ENCODE assay signal across 9 mouse cellular contexts in the genomic region with DNA sequence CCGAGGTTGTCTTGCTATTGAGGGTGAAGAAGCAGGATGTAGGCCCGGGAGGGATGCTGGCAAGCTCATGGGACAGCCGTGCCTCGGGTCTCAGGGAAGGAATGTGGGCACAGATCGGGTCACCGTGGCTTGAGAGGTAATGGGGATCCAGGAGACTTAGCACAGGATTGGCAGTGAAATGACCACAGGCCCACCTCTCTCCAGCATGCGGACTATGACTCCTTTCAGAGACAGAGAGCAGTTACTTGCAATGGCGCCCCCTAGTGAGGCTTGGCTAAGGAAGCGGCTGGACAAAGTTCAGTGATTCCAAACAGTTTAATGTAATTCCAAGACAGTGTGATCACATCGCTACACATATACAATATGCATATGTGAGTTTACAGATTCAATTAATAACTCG. TPM values are rescaled to one million over a fixed set of nuclear protein-coding genes. Genes with fewer than 3 reads are reported as not detected.
DNase-seq lines count a peak whose midpoint lies in the region; ATAC-seq and TF ChIP-seq lines count a peak whose summit lies in the region.
"Had no signal": no experiment of that assay in that cellular context is flagged by ENCODE, and none has a peak within 500 bp of the region (broad histone marks: within the 10 kb centered on the region; RNA-seq: fewer than 3 reads in every experiment).

No protein-coding gene starts in this region.

- no peak overlapping the region for H3ac ChIP-seq in C2C12 (ENCODE audit: control insufficient read depth, insufficient read length, low read depth)

- no peaks in the 10 kb centered on the region for H3K79me3 ChIP-seq in C2C12 (ENCODE audit: low read depth)

- TF ChIP-seq CTCF in kidney, postnatal 0 days (IDR thresholded peaks at IDR 0.05; ENCODE audit: low read depth): peak; percentile 66
- TF ChIP-seq CTCF in C2C12 (IDR thresholded peaks at IDR 0.05; ENCODE audit: control insufficient read depth, insufficient read depth, insufficient read length): peak; percentile 4
- peak; percentile 48; the same call in 1 of the 2 replicates for TF ChIP-seq CTCF in olfactory bulb, adult 2 months (IDR thresholded peaks at IDR 0.05; ENCODE audit: insufficient read depth, low read depth, low read length)

- no peak for TF ChIP-seq POLR2A in olfactory bulb, adult 2 months (IDR thresholded peaks at IDR 0.05; ENCODE audit: insufficient read depth, low read depth, low read length)

- H3K4me3 ChIP-seq in kidney, postnatal 0 days (replicated peaks; ENCODE audit: low read depth, low read length): no peak overlapping the region
- no peak overlapping the region for H3K4me3 ChIP-seq in kidney, embryonic 14.5 days (ENCODE audit: low read length)
- no peak overlapping the region for H3K4me3 ChIP-seq in C2C12 (ENCODE audit: insufficient read depth, poor library complexity, severe bottlenecking)
- no peak overlapping the region for H3K4me3 ChIP-seq in olfactory bulb, adult 2 months (ENCODE audit: insufficient read depth, low read depth, low read length)
- H3K4me3 ChIP-seq: erythroblast, embryonic 14.5 days; limb, embryonic 13.5 days had no signal

- H3K4me2 ChIP-seq in kidney, postnatal 0 days (ENCODE audit: low read length): no peak overlapping the region
- H3K4me2 ChIP-seq in kidney, embryonic 14.5 days (replicated peaks; ENCODE audit: low read depth, low read length): no peak overlapping the region
- H3K4me2 ChIP-seq: limb, embryonic 13.5 days had no signal

- DNase-seq in kidney, postnatal 0 days (ENCODE audit: low spot score): peak; percentile 36
- DNase-seq in R1 (ENCODE audit: low read depth, low spot score): peak; percentile 75
- peak; percentile 58 for DNase-seq in embryo, embryonic 11 days
- DNase-seq in ovary, adult 18-20 months (ENCODE audit: low spot score): no peak

- WGBS in kidney, postnatal 0 days: 68% methylated on average over 11 of the region's 11 CpGs
- 69% methylated on average over 11 of the region's 11 CpGs for WGBS in kidney, embryonic 14.5 days
- WGBS in olfactory bulb, adult 2 months: 56% methylated on average over 11 of the region's 11 CpGs

- no peak overlapping the region for H3K27ac ChIP-seq in kidney, postnatal 0 days
- no peak overlapping the region for H3K27ac ChIP-seq in kidney, embryonic 14.5 days (ENCODE audit: low read depth, low read length)
- no peak overlapping the region for H3K27ac ChIP-seq in olfactory bulb, adult 2 months (ENCODE audit: insufficient read depth, low read depth, low read length)
- H3K27ac ChIP-seq: limb, embryonic 13.5 days had no signal

- ATAC-seq in kidney, postnatal 0 days (replicated peaks; ENCODE audit: low FRiP score, low read depth): peak; percentile 40; the same call in 1 of the 2 replicates
- ATAC-seq in kidney, embryonic 14.5 days (ENCODE audit: low FRiP score, low TSS enrichment): no peak

- 0 out of 2 replicates have a peak, but pooled peaks cover 2% of the 10 kb centered on the region for H3K36me3 ChIP-seq in kidney, postnatal 0 days (ENCODE audit: insufficient read depth, low read length)
- peaks cover 7% of the 10 kb centered on the region; the same call in 1 of the 2 replicates for H3K36me3 ChIP-seq in kidney, embryonic 14.5 days (ENCODE audit: control insufficient read depth, insufficient read depth, low read length)
- H3K36me3 ChIP-seq in C2C12 (ENCODE audit: control insufficient read depth, insufficient read depth): no peaks in the 10 kb centered on the region

- H3K4me1 ChIP-seq in kidney, postnatal 0 days (replicated peaks; ENCODE audit: insufficient read depth, low read length): no peaks in the 10 kb centered on the region
- no peaks in the 10 kb centered on the region for H3K4me1 ChIP-seq in kidney, embryonic 14.5 days (ENCODE audit: control insufficient read depth, insufficient read depth, low read length)
- H3K4me1 ChIP-seq in olfactory bulb, adult 2 months (ENCODE audit: control insufficient read depth, insufficient read depth, low read length): no peaks in the 10 kb centered on the region

- H3K9ac ChIP-seq in kidney, postnatal 0 days (ENCODE audit: low read depth, low read length): no peak overlapping the region
- H3K9ac ChIP-seq in kidney, embryonic 14.5 days (ENCODE audit: low read depth, low read length): no peak overlapping the region
- H3K9ac ChIP-seq: limb, embryonic 13.5 days had no signal

- no peaks in the 10 kb centered on the region for H3K79me2 ChIP-seq in C2C12 (ENCODE audit: control insufficient read depth, insufficient read depth)

- no peaks in the 10 kb centered on the region for H3K9me3 ChIP-seq in kidney, postnatal 0 days (replicated peaks; ENCODE audit: low read length)
- H3K9me3 ChIP-seq in kidney, embryonic 14.5 days (ENCODE audit: control insufficient read depth, low read length): no peaks in the 10 kb centered on the region
- H3K9me3 ChIP-seq: limb, embryonic 13.5 days had no signal

- H3K27me3 ChIP-seq in kidney, postnatal 0 days (ENCODE audit: insufficient read depth, low read length): no peaks in the 10 kb centered on the region
- no peaks in the 10 kb centered on the region for H3K27me3 ChIP-seq in kidney, embryonic 14.5 days (ENCODE audit: control insufficient read depth, insufficient read depth, low read length)
- H3K27me3 ChIP-seq in C2C12 (ENCODE audit: control insufficient read depth, insufficient read depth, insufficient read length): no peaks in the 10 kb centered on the region
- H3K27me3 ChIP-seq: limb, embryonic 13.5 days had no signal

TF ChIP-seq in C2C12, 6 proteins besides CTCF, POLR2A, EP300 and RAD21:
- TF ChIP-seq FOSL1 (IDR thresholded peaks at IDR 0.05; ENCODE audit: insufficient read depth, low read length, poor library complexity, severe bottlenecking): no peak
- TF ChIP-seq USF1 (IDR thresholded peaks at IDR 0.05; ENCODE audit: low read depth): no peak
- no peak for TF ChIP-seq MYOG (IDR thresholded peaks at IDR 0.05; ENCODE audit: control insufficient read depth, extremely low read depth, insufficient read length)
- no peak for TF ChIP-seq MYOD1 (IDR thresholded peaks at IDR 0.05; ENCODE audit: control insufficient read depth, insufficient read length, low read depth)
- TF ChIP-seq MAX (IDR thresholded peaks at IDR 0.05): no peak

RNA-seq across cellular contexts. Expression of a gene that starts 24.3 kb away (rescaled TPM):
- polyA plus RNA-seq in kidney, postnatal 0 days (2015; fragmentation: Nextera tagmentation; extraction: Ambion mirVana): 0.68 and 1.6 TPM in 2 replicates
- polyA plus RNA-seq in kidney, embryonic 14.5 days (2014; fragmentation: Nextera tagmentation; extraction: Ambion mirVana): 1.1 and 1.3 TPM in 2 replicates
- 0.18 TPM for polyA plus RNA-seq in C2C12 (2012; fragmentation: generic; extraction: Trizol)
- polyA plus RNA-seq in olfactory bulb, adult 2 months (2012; ENCODE audit: insufficient read depth, insufficient read length, low replicate concordance, missing spikeins): not detected in 2 replicates

RNA-seq across cellular contexts. Expression of a gene that starts 50.2 kb away (rescaled TPM):
- 0.82 and 1.4 TPM in 2 replicates for polyA plus RNA-seq in kidney, postnatal 0 days (2015; fragmentation: Nextera tagmentation; extraction: Ambion mirVana)
- 0.24 and 0.46 TPM in 2 replicates for polyA plus RNA-seq in kidney, embryonic 14.5 days (2014; fragmentation: Nextera tagmentation; extraction: Ambion mirVana)
- polyA plus RNA-seq in C2C12 (2012; fragmentation: generic; extraction: Trizol): 3.4 TPM
- not detected in 2 replicates for polyA plus RNA-seq in olfactory bulb, adult 2 months (2012; ENCODE audit: insufficient read depth, insufficient read length, low replicate concordance, missing spikeins)
- polyA plus RNA-seq: erythroblast, embryonic 14.5 days had no signal

Comparison
In these comparisons a context has a peak if more than half of its experiments do, and no peak if none do; other contexts are left out.
1. CTCF ChIP-seq: peak in every context shown above with its lines; median percentile 66 in kidney, postnatal 0 days; 48 in olfactory bulb, adult 2 months; 4 in C2C12.